Mouse (Mus musculus): ENCODE measurements around the gene Ate1. TPM values are rescaled to one million over a fixed set of nuclear protein-coding genes. Genes with fewer than 3 reads are reported as not detected.

Ate1 gene
- 10 to 100 TPM; 40.9 to 64.2 TPM for total RNA-seq (2023)

GRCm38 (mm10) chr7:130520049-130520425 is at the start of gene Ate1:
TSS of gene Ate1 (minus strand) at chr7:130520369.

Other genes with a start within 250 kb of the Ate1 start
- 100 to 1,000 TPM; 110 to 134 TPM for gene Nsmce4a, start 52.7 kb upstream of the Ate1 start, total RNA-seq (2023)
- gene Tacc2, start 57.1 kb upstream of the Ate1 start, total RNA-seq (2023), result 10 to 100 TPM; 16.2 to 18.0 TPM